Mouse (Mus musculus) forebrain, embryonic 10.5 days (tissue): ENCODE results near the gene Rpp21. TPM values are rescaled to one million over a fixed set of nuclear protein-coding genes. Genes with fewer than 3 reads are reported as not detected.
"Not testable (repeated sequence)": the region's sequence is repeated elsewhere in the genome, so short reads cannot be mapped to it uniquely, and the experiment has no call there.

ENCODE experiments used
- DNase-seq: peaks from one replicate; pipeline ENCODE4 v3.0.0-alpha.2; 2017; ENCODE audit warnings: low spot score; ENCODE audit errors: extremely low spot score
- H3K27ac ChIP-seq: fragments of 300-500 bp; sonication (generic); 2 replicates; pipeline ENCODE4 v1.5.1; 2016; ENCODE audit warnings: mild to moderate bottlenecking
- H3K27me3 ChIP-seq: fragments of 300-500 bp; sonication (generic); 2 replicates; pipeline ENCODE4 v1.6.1; 2016; ENCODE audit warnings: mild to moderate bottlenecking; ENCODE audit not compliant: poor library complexity, severe bottlenecking
- H3K36me3 ChIP-seq: fragments of 300-500 bp; sonication (generic); replicated peaks from 2 replicates; pipeline ENCODE4 v1.6.1; 2016; ENCODE audit warnings: mild to moderate bottlenecking, moderate library complexity
- H3K4me1 ChIP-seq: fragments of 300-500 bp; sonication (generic); 2 replicates; pipeline ENCODE4 v1.6.1; 2016
- H3K4me3 ChIP-seq: fragments of 300-500 bp; sonication (generic); 2 replicates; pipeline ENCODE4 v1.5.1; 2016; ENCODE audit warnings: mild to moderate bottlenecking, moderate library complexity
- H3K9me3 ChIP-seq: fragments of 300-500 bp; sonication (generic); 2 replicates; pipeline ENCODE4 v1.6.1; 2016; ENCODE audit warnings: mild to moderate bottlenecking, moderate library complexity
- WGBS: fragments of 180-500 bp; shearing (Covaris S2); methylation state at CpG from one replicate; pipeline ENCODE4 v1.1.7; 2016; 5-methylcytosine and 5-hydroxymethylcytosine counted together
- polyA plus RNA-seq: library from polyadenylated mRNA; unstranded; fragments of >200 nt; fragmentation: Nextera tagmentation; extraction: Ambion mirVana; gene quantifications from 2 replicates; pipeline ENCODE4 v1.2.1, GENCODE M21; 2016

Rpp21 gene
- polyA plus RNA-seq, 1 experiment from 2014 or later = 94.4 TPM

DNA sequence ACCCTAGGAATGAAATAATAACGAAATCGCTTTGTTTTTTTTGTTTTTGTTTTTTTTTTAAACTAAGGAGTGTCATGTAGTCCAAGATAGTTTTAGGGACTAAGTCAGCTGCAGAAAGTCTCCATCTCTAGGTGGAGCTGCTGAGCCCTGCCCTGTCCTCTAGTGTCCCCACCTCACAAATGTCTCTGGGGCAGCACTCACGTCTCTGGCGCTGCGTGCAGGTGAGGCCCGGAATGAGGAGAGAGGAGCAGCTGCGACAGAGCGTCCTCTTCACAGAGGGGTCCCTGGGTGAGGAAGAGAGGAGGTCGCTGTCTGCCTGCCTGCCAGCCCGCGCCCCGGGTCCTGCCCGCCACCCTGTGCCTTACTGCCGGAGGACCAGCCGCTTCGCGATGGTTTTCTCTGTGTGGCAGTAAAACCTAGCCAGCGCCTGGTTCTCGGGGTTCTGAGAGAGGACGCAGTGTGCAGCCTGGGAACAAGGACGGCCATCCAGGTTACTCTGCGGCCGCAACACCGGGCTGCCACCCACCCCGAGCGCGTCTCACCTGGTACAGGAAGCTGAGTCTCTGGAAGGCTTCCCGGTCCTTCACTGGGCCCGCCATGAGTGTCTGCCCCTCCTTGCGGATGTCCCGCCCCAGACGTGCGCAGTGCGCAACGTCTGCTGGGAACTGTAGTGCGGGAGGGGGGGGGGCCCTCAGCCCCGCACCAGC lies 475 bp downstream of the Rpp21 start:
- H3K36me3 ChIP-seq = peaks cover 46% of the 10 kb centered on the region
- no peaks in the 10 kb centered on the region for H3K9me3 ChIP-seq

DNA sequence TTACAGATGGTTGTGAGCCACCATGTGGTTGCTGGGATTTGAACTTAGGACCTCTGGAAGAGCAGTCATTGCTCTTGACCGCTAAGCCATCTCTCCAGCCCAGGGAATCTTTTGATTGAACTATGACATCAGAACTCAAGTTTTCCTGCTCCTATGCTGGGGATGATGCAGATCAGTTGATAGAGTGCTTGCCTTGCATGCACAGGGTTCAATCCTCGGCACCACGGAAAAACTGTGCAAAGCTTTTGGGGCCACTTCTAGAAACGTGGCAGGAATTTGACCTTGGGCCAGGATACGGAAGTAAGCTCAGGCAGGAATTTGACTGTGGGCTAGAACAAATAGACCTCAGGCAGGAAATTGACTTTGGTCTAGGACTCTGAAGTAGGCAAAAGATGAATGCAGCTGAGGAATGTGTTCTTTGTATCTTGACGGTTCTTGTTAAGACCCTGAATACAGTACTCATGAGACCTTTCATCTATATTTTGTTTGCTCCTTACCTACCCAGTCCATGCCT lies 4.7 kb downstream of the Rpp21 start:
- Histone ChIP-seq H3K4me1 (peaks cover 24% of the 10 kb centered on the region), H3K9me3 (no peaks in the 10 kb centered on the region), H3K4me3 (no peak overlapping the region), H3K27ac (no peak overlapping the region), H3K27me3 (peaks cover 48% of the 10 kb centered on the region), H3K36me3 (peaks cover 7% of the 10 kb centered on the region; the same call in 1 of the 2 replicates)
- 64% methylated on average over 6 of the region's 6 CpGs for WGBS
- no peak for DNase-seq

More for the DNA sequence above, 475 bp downstream of the Rpp21 start:
- Histone ChIP-seq H3K27ac (peak overlapping the region; percentile 89), H3K4me1 (peaks cover 15% of the 10 kb centered on the region), H3K4me3 (peak overlapping the region; percentile 75), H3K27me3 (peaks cover 9% of the 10 kb centered on the region)
- under 1% methylated on average over 37 of the region's 37 CpGs for WGBS
- peak; percentile 68 for DNase-seq

DNA sequence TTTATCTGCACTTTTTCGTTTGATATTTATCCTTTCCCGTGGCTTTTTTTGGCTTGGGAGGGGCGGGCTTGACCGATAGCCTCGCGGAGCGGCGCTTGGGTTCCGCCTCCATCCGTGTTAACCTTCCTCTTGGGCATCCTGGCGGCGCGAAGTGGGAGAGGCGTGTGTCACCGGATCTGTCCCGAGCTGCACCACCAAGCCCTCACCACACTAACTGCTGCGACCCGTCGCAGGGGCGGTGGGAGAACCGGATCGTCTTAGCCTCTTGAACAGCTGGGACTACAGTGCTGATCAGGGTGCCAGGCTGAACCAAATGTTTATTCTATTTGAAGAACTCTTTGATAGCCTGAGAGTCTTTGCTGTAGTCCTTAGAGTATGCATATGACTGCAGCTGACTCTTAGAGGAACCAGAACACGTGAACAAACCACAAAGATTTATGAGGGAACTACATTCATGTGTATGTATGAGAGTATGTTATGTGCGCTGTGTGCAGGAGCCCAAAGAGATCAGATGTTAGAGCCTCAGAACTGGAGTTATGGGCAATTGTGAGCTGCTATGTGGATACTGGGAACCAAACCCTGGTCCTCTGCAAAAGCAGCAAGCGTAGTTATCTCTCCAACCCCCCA lies 5.5 kb downstream of the Rpp21 start:
- Histone ChIP-seq H3K4me3 (peak overlapping the region; percentile 36), H3K4me1 (peaks cover 19% of the 10 kb centered on the region), H3K9me3 (no peaks in the 10 kb centered on the region), H3K27me3 (peaks cover 56% of the 10 kb centered on the region), H3K36me3 (peaks cover 7% of the 10 kb centered on the region; the same call in 1 of the 2 replicates), H3K27ac (no peak overlapping the region)
- 13% methylated on average over 25 of the region's 25 CpGs for WGBS
- DNase-seq = no peak

DNA sequence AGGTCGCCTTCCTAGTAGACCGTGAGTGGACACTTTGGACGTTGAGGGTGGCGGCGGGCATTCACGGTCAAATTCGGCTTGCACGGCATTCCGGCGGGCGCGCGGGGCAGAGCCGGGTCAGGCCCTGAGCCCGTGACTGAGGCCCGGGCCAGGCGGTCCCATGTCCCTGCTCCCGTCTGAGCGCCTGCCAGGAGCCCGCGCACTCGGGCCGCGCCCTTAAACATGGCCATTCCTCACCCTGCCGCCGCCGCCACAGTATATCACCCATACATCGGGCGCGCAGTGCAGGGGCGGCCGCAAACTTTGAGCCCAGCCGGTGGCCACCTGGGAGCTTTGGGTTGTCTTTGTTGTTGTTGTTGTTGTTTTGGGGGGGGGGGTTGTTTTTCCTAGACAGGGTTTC lies 9.0 kb downstream of the Rpp21 start:
- 29% methylated on average over 33 of the region's 33 CpGs for WGBS
- Histone ChIP-seq H3K27ac (no peak overlapping the region), H3K4me3 (0 out of 2 replicates have a peak overlapping the region, but pooled peaks have one; percentile 21), H3K9me3 (no peaks in the 10 kb centered on the region; the same call in 1 of the 2 replicates), H3K4me1 (peaks cover 10% of the 10 kb centered on the region), H3K36me3 (no peaks in the 10 kb centered on the region), H3K27me3 (peaks cover 59% of the 10 kb centered on the region)
- no peak for DNase-seq

DNA sequence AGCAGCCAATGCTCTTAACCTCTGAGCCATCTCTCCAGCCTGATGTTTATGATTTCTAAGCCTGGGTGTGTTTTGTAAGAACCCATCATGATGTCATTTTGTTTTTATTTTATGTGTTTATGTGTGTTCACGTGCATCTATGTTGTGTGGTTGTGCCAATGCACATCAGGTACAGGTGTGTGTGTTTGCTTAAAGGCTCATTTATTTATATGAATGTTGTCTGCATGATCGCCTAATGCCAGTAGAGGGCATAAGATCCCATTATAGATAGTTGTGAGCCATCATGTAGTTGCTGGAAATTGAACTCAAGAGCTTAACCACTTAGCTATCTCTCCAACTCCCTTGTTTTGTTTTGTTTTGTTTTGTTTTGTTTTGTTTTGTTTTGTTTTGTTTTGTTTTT lies 12.1 kb downstream of the Rpp21 start:
- H3K9me3 ChIP-seq = no peaks in the 10 kb centered on the region; the same call in 1 of the 2 replicates
- DNase-seq = no peak
- H3K36me3 ChIP-seq = no peaks in the 10 kb centered on the region

DNA sequence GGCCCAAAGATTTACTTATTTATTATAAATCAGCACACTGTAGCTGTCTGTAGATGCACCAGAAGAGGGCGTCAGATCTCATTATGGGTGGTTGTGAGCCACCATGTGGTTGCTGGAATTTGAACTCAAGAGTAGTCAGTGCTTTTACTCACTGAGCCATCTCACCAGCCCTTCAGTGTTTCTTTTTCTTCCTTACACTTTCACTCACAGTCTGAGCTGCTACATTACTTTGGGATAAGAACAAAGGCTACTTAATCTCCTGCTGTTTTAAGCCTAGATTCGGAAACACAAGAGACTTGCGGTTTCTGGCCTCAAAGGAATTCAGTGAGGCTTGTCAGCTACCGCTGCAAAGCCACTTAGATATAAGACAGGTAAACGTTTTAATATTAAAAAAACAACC lies 13.8 kb downstream of the Rpp21 start:
- H3K4me1 ChIP-seq = peaks cover 13% of the 10 kb centered on the region
- WGBS = 17% methylated on average over 5 of the region's 5 CpGs
- peaks cover 30% of the 10 kb centered on the region for H3K27me3 ChIP-seq
- DNase-seq = no peak
- no peaks in the 10 kb centered on the region for H3K36me3 ChIP-seq
- no peak overlapping the region for H3K4me3 ChIP-seq
- no peak overlapping the region for H3K27ac ChIP-seq
- H3K9me3 ChIP-seq = no peaks in the 10 kb centered on the region; the same call in 1 of the 2 replicates

More for the DNA sequence above, 12.1 kb downstream of the Rpp21 start:
- WGBS = 87% methylated on average over 2 of the region's 2 CpGs
- Histone ChIP-seq H3K4me3 (no peak overlapping the region), H3K4me1 (peaks cover 9% of the 10 kb centered on the region), H3K27me3 (peaks cover 36% of the 10 kb centered on the region), H3K27ac (no peak overlapping the region)

DNA sequence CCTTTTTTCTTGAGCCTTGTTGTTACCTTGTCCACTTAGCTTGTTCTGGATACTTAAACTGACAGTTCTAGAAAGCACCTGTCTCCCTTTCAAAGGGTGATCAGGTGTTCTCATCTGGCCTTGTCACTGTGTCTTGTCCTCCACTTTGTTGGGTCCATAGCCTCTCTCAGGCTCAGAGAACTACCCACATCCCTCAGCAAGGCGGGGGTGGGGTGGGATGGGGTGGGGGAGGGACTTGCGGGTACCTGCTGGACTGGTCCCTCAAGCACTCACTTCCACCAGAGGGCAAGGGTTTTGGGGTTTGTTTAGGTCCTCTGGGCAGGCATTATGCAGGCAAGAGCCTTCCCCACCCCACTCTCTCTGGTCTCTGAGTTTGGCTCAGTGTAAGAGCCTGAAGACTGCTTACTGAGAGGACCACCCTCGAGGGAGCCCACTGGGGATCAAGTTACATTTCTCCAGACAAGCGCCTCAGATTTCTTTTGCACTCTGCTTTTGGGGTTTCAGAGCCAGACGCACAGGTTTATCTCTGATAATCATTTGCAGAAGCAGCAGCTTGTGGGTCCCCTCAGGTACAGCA lies 17.1 kb downstream of the Rpp21 start:
- no peak for DNase-seq

DNA sequence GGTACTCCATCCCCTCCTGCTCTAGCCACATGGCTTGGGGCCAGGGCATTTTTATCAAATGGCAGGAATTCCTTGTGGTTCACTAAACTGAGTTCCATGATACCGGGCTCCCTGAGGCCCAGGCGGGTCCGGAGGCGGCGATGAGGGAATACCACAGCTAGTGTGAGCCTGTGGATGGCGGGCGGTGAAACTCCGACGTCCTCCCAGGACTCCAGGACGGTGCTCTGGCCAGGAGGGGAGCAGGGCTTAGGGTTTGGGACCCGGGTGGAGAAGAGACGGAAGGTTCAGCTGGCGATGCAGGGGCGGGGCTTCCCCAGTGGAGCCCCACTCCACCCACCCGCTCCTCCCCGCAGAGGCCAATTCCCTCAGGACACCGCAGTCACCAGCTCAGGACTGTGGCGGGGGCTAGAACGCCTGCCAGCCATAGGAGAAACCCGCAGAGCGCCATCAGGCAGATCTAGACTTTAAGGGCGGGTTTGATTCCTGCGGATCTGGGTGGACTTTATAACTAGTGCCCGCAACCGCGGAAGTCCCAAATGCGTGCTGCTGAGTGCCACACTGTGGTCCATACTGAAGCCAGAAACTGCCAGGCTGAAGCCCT lies 20.4 kb downstream of the Rpp21 start:
- 3% methylated on average over 27 of the region's 27 CpGs for WGBS
- no peaks in the 10 kb centered on the region for H3K36me3 ChIP-seq
- DNase-seq = no peak
- H3K4me3 ChIP-seq = peak overlapping the region; percentile 51
- peaks cover 20% of the 10 kb centered on the region for H3K4me1 ChIP-seq
- H3K27ac ChIP-seq = peak overlapping the region; percentile 51
- H3K9me3 ChIP-seq = no peaks in the 10 kb centered on the region
- peaks cover 46% of the 10 kb centered on the region for H3K27me3 ChIP-seq

More for the DNA sequence above, 17.1 kb downstream of the Rpp21 start:
- Histone ChIP-seq H3K4me1 (peaks cover 16% of the 10 kb centered on the region), H3K27ac (no peak overlapping the region), H3K27me3 (peaks cover 44% of the 10 kb centered on the region), H3K9me3 (no peaks in the 10 kb centered on the region), H3K36me3 (no peaks in the 10 kb centered on the region), H3K4me3 (no peak overlapping the region)
- 13% methylated on average over 5 of the region's 5 CpGs for WGBS

DNA sequence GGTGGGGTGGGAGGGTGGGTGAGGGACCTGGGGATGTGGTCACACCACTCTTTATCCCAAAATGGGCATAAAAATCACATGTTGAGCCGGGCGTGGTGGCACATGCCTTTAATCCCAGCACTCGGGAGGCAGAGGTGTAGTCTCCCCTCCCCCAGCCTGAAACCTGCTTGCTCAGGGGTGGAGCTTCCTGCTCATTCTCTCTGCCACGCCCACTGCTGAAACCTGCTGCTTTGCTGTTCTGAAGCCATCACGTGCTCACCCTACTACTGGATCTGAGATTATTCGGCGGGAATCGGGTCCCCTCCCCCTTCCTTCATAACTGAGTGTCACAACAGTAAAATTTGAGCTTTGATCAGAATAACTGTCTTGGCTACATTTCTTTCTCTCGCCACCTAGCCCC lies 22.6 kb downstream of the Rpp21 start:
- not testable (repeated sequence) for H3K36me3 ChIP-seq, H3K4me3 ChIP-seq, H3K27ac ChIP-seq, H3K9me3 ChIP-seq, DNase-seq
- 36% methylated on average over 9 of the region's 9 CpGs for WGBS
- H3K27me3 ChIP-seq = peaks cover 39% of the 10 kb centered on the region
- peaks cover 11% of the 10 kb centered on the region for H3K4me1 ChIP-seq

DNA sequence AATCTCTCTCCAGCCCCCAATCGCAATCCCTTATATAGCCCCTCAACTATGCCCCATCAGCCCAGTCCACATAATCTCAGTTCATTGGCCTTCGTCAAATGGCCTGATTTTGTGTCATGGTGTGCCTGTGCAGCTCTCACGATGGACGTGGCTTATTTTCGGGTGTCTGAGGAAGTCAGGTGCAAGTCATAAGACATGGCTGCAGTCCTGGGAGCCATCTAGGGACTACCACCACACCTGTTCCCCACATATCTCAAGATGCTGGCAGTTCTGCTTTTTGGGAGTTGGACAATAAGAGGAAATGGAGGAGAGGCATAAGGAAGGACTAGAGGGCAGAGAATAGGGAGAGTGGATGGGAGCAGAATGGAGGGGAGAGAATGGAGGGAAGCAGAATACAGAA lies 24.3 kb downstream of the Rpp21 start:
- H3K27ac ChIP-seq = no peak overlapping the region

DNA sequence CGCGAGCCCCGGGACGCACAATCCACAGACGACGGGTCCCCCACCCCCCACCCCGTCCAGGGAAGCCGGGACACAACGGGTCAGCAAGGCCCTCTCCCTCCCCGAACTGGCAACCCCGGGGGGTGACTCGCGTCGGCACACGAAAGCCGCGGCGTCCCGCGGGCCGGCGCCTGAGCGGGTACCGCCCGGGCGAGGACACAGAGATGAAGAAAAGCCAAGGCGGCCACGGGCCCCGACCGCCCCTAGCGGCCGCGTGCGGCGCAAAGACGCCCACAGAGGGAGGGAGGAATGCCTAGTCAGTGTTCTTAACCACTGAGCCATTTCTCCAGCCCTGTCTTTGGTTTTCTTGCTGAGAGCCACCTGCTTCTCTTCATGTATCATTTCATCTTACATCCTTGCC lies 26.6 kb downstream of the Rpp21 start:
- 11% methylated on average over 36 of the region's 36 CpGs for WGBS
- Histone ChIP-seq H3K4me1 (peaks cover 3% of the 10 kb centered on the region; the same call in 1 of the 2 replicates), H3K27ac (no peak overlapping the region), H3K4me3 (no peak overlapping the region), H3K9me3 (no peaks in the 10 kb centered on the region), H3K36me3 (no peaks in the 10 kb centered on the region), H3K27me3 (peaks cover 8% of the 10 kb centered on the region)
- peak; percentile 100 for DNase-seq

More for the DNA sequence above, 24.3 kb downstream of the Rpp21 start:
- Histone ChIP-seq H3K36me3 (no peaks in the 10 kb centered on the region), H3K27me3 (peaks cover 30% of the 10 kb centered on the region), H3K9me3 (no peaks in the 10 kb centered on the region), H3K4me1 (peaks cover 11% of the 10 kb centered on the region), H3K4me3 (no peak overlapping the region)
- DNase-seq = no peak
- WGBS = 85% methylated on average over 5 of the region's 5 CpGs

DNA sequence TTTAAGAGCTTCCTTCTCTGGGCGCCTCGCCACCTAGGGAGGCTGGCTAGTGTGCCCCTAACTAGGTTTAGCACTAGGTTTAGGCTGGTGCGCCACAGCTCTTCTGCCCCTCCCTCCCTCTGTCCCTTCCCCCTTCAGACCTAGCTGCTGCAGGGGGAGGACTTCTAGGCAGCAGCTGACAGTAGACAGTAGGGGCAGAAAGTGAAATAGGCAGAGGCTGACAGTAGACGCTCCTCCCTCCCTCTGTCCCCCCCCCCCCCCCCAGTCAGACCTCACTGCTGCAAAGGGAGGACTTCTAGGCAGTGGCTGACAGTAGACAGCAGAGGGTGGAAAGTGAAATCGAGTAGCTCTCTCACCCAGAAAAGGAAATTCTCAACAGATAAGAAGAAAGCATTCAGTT lies 28.8 kb downstream of the Rpp21 start:
- Histone ChIP-seq H3K27me3 (peaks cover 22% of the 10 kb centered on the region), H3K4me1 (peaks cover 6% of the 10 kb centered on the region), H3K27ac (no peak overlapping the region), H3K4me3 (no peak overlapping the region), H3K9me3 (no peaks in the 10 kb centered on the region), H3K36me3 (no peaks in the 10 kb centered on the region)
- no peak for DNase-seq
- WGBS = 19% methylated on average over 5 of the region's 5 CpGs
